Mouse (Mus musculus): ENCODE results near the gene Trank1. TPM values are rescaled to one million over a fixed set of nuclear protein-coding genes. Genes with fewer than 3 reads are reported as not detected.

Trank1 gene
- polyA plus RNA-seq, 1 experiment from 2014 or later, result not detected

DNA sequence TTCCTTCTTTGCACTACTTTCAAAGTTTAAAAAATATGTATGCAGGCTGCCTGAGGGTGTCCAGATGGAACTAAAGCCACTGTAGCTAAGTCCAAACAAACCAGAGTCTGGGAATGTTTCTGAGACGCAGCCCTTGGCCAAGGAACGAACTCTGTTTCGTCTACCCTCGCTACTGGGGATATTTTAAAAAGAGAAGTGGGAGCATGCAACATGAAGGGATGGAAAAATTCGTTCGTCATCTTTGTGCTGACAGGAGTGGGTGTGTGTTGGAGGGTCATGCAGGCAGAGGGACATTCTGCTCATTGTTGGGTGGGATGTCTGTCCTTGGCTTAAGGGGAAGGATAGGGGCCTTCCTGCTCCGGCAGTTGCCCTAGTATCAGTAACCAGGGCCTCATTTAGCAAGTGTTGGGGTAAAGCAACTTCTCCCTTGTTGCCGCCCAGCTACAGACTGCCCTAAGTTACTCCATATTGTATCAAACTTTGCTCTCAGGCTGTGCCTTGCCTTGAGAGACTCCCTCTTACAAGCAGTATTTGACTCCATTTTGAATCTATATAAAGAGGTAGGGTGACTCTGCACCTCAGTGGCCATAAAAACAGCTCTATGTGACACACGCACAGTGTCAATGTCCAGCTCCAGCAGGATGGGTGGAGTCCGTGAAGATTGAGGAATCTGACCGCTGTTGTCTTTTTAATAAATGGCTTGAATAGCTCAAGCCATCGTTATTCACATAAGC is 93.0 kb downstream of the Trank1 start:
- 84% methylated on average over 12 of the region's 12 CpGs for WGBS (ENCODE audit: missing documents)
- H3K36me3 ChIP-seq (ENCODE audit: inconsistent target), result no peaks in the 10 kb centered on the region
- no peak overlapping the region for H3K27ac ChIP-seq
- H3K4me3 ChIP-seq (ENCODE audit: inconsistent target), result no peak overlapping the region
- no peaks in the 10 kb centered on the region for H3K79me2 ChIP-seq (ENCODE audit: inconsistent target)

DNA sequence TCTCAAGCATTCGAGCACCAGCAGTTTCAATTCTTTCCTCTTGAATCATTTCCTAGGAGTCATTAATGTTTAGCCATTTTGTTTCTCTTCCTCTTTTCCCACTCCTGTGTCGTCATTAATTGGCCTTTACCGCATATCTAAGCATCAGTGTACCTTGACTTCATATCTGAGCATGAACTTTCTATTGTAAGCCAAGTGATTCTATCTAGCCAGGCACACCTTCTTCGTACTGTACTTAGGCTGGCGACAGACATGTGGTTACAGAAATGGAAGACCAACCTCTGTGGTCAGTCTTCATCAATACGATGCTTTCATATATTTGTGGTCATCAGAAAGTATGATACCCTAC is 93.5 kb downstream of the Trank1 start:
- Histone ChIP-seq H3K4me3 (ENCODE audit: inconsistent target) (no peak overlapping the region), H3K79me2 (ENCODE audit: inconsistent target) (no peaks in the 10 kb centered on the region), H3K27ac (no peak overlapping the region), H3K36me3 (ENCODE audit: inconsistent target) (no peaks in the 10 kb centered on the region)
- WGBS (ENCODE audit: missing documents), result 63% methylated on average over 6 of the region's 6 CpGs

DNA sequence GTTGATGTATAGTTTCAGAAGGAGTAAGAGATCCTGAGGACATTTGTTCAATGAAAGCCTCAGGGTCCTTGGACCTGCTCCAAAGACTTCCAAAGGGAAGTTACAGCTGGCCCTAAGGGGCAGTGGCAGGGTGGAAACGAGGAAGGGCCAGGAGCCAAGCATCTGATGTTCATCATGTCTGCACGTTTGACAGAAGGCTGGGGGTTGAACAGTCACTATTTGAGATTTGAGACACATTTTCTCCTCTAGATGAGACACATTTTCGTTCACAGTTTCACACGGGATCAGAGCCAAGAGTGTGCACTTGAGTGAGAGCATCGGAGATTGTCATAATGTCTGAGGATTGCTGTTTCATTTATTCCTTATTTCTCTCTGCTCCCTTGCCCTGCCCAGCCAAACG is 96.5 kb downstream of the Trank1 start:
- Histone ChIP-seq H3K27ac (no peak overlapping the region), H3K4me3 (ENCODE audit: inconsistent target) (no peak overlapping the region), H3K36me3 (ENCODE audit: inconsistent target) (no peaks in the 10 kb centered on the region), H3K79me2 (ENCODE audit: inconsistent target) (no peaks in the 10 kb centered on the region)
- 79% methylated on average over 6 of the region's 6 CpGs for WGBS (ENCODE audit: missing documents)

DNA sequence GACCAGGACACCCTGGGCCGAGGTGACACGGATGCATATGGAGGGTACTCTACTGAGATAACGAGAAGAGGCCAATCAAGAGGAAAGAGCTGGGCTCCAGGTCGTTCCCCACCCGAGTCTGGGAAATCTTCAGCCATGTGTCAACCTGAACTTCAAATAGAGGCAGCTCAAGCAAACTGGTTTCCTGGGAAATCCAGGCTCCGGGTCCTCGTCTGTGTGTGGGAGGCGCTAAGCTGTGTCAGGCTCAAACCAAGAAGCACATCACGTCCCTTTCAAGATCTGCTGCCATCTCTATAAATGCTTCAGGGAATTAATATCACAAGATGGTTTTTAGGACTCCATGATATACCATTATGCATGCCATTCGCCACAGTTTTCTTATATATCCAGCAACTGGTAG is 96.9 kb downstream of the Trank1 start:
- no peak overlapping the region for H3K27ac ChIP-seq
- H3K36me3 ChIP-seq (ENCODE audit: inconsistent target), result no peaks in the 10 kb centered on the region
- 83% methylated on average over 10 of the region's 10 CpGs for WGBS (ENCODE audit: missing documents)
- H3K4me3 ChIP-seq (ENCODE audit: inconsistent target), result no peak overlapping the region
- no peaks in the 10 kb centered on the region for H3K79me2 ChIP-seq (ENCODE audit: inconsistent target)

DNA sequence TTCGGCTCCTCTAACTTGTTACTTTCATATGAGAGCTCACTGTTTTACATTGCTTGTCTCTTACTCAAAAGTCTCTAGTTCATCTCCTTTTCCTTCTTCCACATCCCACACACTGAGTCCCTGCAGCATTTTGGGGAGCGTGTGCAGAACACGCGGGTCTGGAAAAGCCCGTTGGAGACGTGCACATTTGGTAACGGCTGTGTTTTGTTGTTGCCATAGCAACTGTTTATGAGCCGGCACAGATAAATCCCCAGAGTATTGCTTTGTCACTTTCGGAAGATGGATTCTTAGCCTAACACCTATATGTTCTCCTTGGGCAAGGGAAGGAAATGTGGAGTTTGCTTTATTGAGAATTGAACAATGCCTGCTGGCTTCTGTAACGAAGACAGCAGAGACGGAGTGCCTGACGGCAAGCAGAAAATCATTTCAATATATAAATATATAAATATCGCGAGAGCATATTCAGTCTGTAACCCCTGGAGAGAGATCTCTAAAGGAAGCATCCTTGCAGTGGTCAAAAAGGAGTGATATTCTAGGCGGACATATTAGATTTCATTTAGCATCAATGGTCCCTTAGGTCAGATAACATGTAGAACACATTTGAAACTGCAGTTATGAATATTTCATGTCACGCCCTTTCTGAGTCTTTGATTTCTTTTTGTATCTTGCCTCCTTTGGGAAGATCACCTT is 101.1 kb downstream of the Trank1 start:
- Histone ChIP-seq H3K79me2 (ENCODE audit: inconsistent target) (no peaks in the 10 kb centered on the region), H3K36me3 (ENCODE audit: inconsistent target) (no peaks in the 10 kb centered on the region), H3K4me3 (ENCODE audit: inconsistent target) (no peak overlapping the region), H3K27ac (no peak overlapping the region)
- 93% methylated on average over 16 of the region's 16 CpGs for WGBS (ENCODE audit: missing documents)

DNA sequence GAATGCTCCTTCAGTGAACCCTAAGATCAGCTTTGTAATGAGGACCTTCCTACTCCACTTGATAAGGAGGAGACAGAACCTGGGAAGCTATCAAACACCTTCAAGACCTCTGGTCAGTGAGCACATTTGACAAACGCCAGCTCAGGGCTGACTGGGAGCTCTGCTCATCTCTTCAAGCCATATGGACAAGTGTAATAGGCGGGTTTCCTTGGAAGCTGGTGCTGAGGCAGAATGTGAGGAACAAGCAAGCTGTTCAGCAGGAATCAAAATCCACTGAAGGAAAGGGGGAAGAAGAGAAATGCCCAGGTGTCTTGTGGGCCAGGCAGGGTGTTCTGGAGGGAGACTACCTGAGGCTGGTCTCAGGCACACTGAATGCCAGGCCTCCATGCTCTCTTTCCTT is 110.3 kb downstream of the Trank1 start:
- no peak overlapping the region for H3K4me3 ChIP-seq (ENCODE audit: inconsistent target)
- no peaks in the 10 kb centered on the region for H3K36me3 ChIP-seq (ENCODE audit: inconsistent target)
- no peaks in the 10 kb centered on the region for H3K79me2 ChIP-seq (ENCODE audit: inconsistent target)
- no peak overlapping the region for H3K27ac ChIP-seq
- WGBS (ENCODE audit: missing documents), result 84% methylated on average over 2 of the region's 2 CpGs

DNA sequence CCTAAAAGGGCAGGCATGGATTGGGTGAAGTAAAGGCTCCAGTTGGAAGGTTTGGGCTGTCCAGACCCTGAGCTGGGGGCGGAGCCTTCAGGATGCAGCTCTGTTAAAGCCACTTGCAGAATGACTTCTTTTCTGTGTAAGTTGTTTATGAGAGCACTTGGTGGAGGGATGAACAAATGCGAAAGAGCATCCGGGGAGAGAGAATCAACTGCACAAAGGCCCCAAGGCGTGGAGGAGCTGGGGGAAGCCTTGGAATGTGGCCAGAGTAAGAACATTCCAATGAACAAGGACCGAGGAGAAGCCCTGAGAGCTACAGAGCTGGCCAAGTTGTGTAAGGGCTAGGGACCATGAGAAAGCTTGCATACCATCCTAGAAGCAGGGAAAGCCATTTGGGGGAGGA is 111.0 kb downstream of the Trank1 start:
- Histone ChIP-seq H3K36me3 (ENCODE audit: inconsistent target) (no peaks in the 10 kb centered on the region), H3K27ac (no peak overlapping the region), H3K79me2 (ENCODE audit: inconsistent target) (no peaks in the 10 kb centered on the region), H3K4me3 (ENCODE audit: inconsistent target) (no peak overlapping the region)
- 82% methylated on average over 5 of the region's 5 CpGs for WGBS (ENCODE audit: missing documents)

DNA sequence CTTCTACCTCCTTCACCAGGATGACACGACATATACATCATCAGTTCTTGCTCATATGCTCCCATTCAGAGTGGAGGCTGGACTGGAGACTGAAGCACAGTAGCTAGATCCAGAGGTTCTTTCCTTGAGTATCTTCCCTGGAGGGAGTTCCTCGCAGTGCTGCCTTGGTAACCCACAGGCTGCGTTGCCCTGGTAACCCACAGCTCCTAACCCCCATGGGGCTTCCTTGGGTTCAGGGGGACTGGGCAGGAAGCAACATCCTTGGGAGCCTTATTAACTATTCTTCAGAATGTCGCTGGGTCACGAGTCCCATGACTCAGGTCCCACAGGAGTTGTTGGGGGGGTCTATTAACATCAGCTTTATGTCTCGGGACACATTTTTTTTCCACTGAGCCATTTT is 113.6 kb downstream of the Trank1 start:
- Histone ChIP-seq H3K79me2 (ENCODE audit: inconsistent target) (no peaks in the 10 kb centered on the region), H3K27ac (no peak overlapping the region), H3K36me3 (ENCODE audit: inconsistent target) (no peaks in the 10 kb centered on the region), H3K4me3 (ENCODE audit: inconsistent target) (no peak overlapping the region)
- 84% methylated on average over 5 of the region's 6 CpGs for WGBS (ENCODE audit: missing documents)

DNA sequence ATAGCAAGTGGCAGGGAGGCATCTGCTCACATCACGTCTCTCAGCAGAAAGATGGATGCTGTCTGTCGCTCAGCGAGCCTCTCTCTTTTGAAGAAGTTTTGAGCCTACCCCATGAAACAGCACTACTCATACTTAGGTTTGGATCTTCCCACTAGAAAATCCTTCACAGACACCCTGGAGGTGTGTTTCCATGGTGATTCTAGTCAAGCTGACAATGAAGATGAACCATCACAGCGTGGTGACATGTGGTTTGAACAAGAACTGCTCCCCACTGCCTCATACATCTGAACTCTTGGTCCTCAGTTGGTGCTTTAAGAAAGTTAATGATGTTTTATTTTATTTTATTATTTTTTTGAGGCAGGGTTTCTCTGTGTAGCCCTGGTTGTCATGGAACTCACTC is 114.4 kb downstream of the Trank1 start:
- no peaks in the 10 kb centered on the region for H3K79me2 ChIP-seq (ENCODE audit: inconsistent target)
- 92% methylated on average over 4 of the region's 4 CpGs for WGBS (ENCODE audit: missing documents)
- no peak overlapping the region for H3K4me3 ChIP-seq (ENCODE audit: inconsistent target)
- H3K36me3 ChIP-seq (ENCODE audit: inconsistent target), result no peaks in the 10 kb centered on the region
- H3K27ac ChIP-seq, result no peak overlapping the region

DNA sequence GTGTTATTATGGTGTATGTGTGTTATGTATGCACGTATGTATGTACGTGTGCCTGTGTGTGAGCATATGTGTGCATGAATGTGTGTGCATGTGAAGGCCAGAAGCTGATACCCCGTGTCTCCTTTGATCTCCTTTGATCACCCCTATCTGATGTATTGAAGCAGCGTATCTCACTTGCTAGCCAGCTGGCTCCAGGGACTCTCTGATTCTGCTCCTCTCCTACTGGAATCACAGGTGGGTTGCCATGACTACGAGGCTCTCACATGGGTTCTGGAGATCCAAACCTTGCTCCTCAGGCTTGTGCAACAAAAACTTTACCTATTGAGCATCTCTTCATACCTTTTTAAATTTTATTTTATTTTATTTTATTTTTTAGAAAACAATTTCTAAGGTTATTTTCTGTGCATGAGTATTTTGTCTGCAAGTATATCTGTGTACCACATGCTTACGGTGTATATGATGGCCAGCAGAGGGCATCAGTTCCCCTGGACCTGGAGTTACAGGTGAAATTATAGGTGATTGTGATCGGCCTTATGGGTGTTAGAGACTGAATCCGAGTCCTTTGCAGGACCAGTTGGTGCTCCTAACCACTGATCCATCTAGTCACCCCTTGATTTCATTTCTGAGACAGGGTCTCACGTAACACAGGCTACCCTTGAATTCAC is 116.5 kb downstream of the Trank1 start:
- H3K36me3 ChIP-seq (ENCODE audit: inconsistent target), result no peaks in the 10 kb centered on the region
- no peaks in the 10 kb centered on the region for H3K79me2 ChIP-seq (ENCODE audit: inconsistent target)
- H3K4me3 ChIP-seq (ENCODE audit: inconsistent target), result no peak overlapping the region
- 87% methylated on average over 9 of the region's 9 CpGs for WGBS (ENCODE audit: missing documents)
- no peak overlapping the region for H3K27ac ChIP-seq

DNA sequence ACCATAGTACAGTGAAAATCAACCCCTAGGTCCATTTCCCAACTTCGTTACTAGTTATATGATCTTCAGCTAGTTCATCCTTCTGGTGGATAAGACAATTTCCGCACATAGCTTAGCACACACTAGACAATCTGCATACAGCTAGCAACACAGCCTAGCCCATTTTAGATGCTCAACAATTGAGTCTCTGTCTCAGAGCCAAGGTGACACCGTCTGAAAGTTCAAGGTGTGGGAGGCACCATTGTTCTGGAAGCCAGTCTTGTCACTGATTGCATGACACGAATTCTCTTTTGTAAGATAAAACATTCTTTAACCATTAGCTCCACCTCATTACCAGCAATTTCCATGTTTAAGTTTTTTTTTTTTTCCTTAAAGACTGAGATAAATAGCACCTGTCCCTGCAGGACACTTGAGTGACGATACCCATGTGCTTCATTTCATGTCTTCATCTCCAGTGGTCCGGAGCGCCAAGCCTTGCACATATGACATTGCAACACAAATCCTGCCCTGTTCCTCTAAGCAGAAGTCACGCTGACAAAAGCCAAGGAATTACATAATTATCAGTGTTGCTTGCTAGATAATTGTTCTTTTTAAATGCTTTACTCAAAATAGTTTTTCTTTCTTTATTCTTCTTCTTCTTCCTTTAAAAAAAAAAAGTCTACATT is 117.3 kb downstream of the Trank1 start:
- H3K27ac ChIP-seq, result no peak overlapping the region
- 68% methylated on average over 8 of the region's 8 CpGs for WGBS (ENCODE audit: missing documents)
- H3K36me3 ChIP-seq (ENCODE audit: inconsistent target), result no peaks in the 10 kb centered on the region

DNA sequence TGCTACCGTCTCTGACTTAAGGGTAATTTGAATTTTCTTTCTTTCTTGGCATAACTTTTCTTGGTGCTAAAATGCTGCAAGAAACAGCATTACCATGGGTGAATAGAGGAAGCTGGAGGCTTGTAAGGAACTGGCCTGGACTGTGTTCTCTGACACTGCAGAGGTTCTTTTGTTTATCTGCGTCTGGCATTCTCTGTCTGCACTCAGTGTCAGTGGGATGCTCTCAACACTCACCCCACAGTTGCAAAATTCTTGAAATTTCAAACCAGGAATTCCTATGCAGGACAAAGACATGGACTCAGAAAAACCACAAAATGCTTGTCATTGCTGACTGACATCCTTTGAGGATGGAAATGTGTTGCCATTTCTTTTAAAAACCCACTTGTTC is 117.8 kb downstream of the Trank1 start:
- 67% methylated on average over 2 of the region's 2 CpGs for WGBS (ENCODE audit: missing documents)
- no peaks in the 10 kb centered on the region for H3K79me2 ChIP-seq (ENCODE audit: inconsistent target)
- H3K27ac ChIP-seq, result no peak overlapping the region
- no peak overlapping the region for H3K4me3 ChIP-seq (ENCODE audit: inconsistent target)
- H3K36me3 ChIP-seq (ENCODE audit: inconsistent target), result no peaks in the 10 kb centered on the region

More for the DNA sequence above, 117.3 kb downstream of the Trank1 start:
- Histone ChIP-seq H3K79me2 (ENCODE audit: inconsistent target) (no peaks in the 10 kb centered on the region), H3K4me3 (ENCODE audit: inconsistent target) (no peak overlapping the region)

DNA sequence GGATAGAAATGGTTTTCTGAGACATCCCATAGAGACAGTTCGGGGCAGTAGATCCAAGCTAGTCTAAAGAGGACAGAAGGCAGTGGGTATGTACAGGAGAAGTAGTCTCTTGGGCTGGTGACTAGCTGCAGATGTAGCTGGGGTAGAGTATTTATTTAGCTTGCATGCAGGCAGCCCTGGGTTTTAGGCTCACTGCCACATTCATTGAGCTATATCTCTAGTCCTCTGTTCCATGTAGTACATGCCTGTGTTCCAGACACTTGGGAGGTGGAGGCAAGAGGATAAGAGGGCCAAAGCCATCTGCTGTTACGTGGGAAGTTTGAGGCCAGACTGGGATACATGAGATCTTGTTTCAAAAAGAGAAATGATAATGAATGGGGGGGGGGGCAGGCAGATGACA is 123.9 kb downstream of the Trank1 start:
- Histone ChIP-seq H3K79me2 (ENCODE audit: inconsistent target) (no peaks in the 10 kb centered on the region), H3K4me3 (ENCODE audit: inconsistent target) (no peak overlapping the region), H3K27ac (no peak overlapping the region), H3K36me3 (ENCODE audit: inconsistent target) (no peaks in the 10 kb centered on the region)
- WGBS (ENCODE audit: missing documents), result 89% methylated on average over 2 of the region's 2 CpGs

DNA sequence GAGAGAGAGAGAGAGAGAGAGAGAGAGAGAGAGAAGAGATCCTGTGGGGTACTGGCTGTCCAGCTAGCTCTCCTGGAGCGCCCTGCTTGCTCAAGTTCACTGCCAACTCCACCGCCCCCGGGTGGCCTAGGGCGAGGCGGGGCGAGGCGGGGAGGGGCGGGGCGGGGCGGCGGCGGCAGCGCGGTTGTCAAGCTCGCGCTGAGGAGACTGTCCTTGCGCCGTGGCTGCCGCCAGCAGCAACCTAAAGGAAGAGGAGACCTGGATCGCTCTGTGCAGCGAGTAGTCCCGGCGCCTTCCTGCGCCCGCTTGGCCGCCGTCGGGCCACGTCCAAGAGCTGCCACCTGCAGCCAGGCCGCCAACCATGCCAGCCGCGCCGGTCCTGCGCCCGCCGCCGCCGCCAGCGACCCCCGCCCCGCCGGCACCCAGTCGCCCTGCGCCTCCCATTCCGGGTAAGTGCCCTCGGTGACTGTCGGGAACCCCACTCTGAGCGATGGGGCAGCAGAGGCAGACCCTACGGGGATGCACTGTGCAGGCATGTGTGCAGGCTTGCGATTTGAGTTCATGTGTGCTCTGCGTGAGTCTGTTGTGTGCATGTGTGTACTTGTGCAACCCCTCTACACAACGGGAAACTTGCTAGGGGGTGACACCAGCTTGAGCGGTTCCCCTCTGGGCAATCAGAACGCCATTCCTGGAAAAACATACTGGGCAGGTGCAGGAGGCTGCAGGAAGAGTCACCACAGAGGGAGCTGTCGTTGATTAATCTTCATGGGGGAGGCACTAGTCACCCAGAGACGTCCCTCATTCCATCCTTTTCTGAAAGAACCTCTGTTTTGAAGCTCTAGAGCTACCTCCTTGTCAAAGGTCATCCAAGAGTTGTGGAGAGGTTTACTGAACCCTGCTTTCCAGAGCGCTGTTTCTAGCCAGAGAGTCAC is 127.6 kb downstream of the Trank1 start, which contains the start of gene Dclk3:
Gene Dclk3, plus strand, starts transcription at position 178 of the 932 bp plus-strand sequence.
- H3K4me3 ChIP-seq (ENCODE audit: inconsistent target), result no peak within 1 kb of the TSS
- H3K36me3 ChIP-seq (ENCODE audit: inconsistent target), result no peaks in the 10 kb centered on the region
- no peaks in the 10 kb centered on the region for H3K79me2 ChIP-seq (ENCODE audit: inconsistent target)
- H3K27ac ChIP-seq, result no peak within 1 kb of the TSS
- WGBS (ENCODE audit: missing documents), result 4% methylated on average over 49 of the region's 57 CpGs

Data from macrophage (primary cell).